Mouse (Mus musculus): Measurements from ENCODE around the gene Jchain.

- peak; percentile 70 for TF ChIP-seq CTCF (IDR thresholded peaks at IDR 0.05)
- no peak for TF ChIP-seq EP300 (IDR thresholded peaks at IDR 0.05; ENCODE audit: insufficient read depth, low read depth, low read length)
- peak; percentile 76; the same call in 1 of the 2 replicates for TF ChIP-seq POLR2A (IDR thresholded peaks at IDR 0.05; ENCODE audit: insufficient read depth, low read depth, low read length)
These were observed 36.9 kb upstream of the Jchain start, which contains the start of gene Rufy3 for GRCm38 (mm10) chr5:88564501-88565147.
